Mouse (Mus musculus): ENCODE measurements around the gene Cyp4f15. TPM values are rescaled to one million over a fixed set of nuclear protein-coding genes. Genes with fewer than 3 reads are reported as not detected.
"Not testable (repeated sequence)": the region's sequence is repeated elsewhere in the genome, so short reads cannot be mapped to it uniquely, and the experiment has no call there.

Cyp4f15 gene
- polyA plus RNA-seq, 1 experiment: 0.58 TPM

GRCm38 (mm10) chr17:32690959-32691358 is 5.5 kb downstream of the Cyp4f15 start:
- Histone ChIP-seq H3K4me3 (ENCODE audit: low read depth, low read length) (no peak overlapping the region), H3K36me3 (ENCODE audit: control insufficient read depth, insufficient read depth, low read length, poor library complexity, severe bottlenecking) (no peaks in the 10 kb centered on the region), H3K9me3 (replicated peaks; ENCODE audit: control insufficient read depth, insufficient read depth, low read length, poor library complexity, severe bottlenecking) (no peaks in the 10 kb centered on the region; the same call in 1 of the 2 replicates), H3K27me3 (ENCODE audit: control insufficient read depth, insufficient read depth, low read length, poor library complexity, severe bottlenecking) (no peaks in the 10 kb centered on the region), H3K4me1 (ENCODE audit: control insufficient read depth, insufficient read depth, low read length) (no peaks in the 10 kb centered on the region), H3K9ac (ENCODE audit: low read depth, poor library complexity, severe bottlenecking) (no peak overlapping the region), H3K27ac (ENCODE audit: insufficient read depth, low read length) (no peak overlapping the region)
- TF ChIP-seq POLR2A (IDR thresholded peaks at IDR 0.05; ENCODE audit: insufficient read depth, low read length): no peak

DNA sequence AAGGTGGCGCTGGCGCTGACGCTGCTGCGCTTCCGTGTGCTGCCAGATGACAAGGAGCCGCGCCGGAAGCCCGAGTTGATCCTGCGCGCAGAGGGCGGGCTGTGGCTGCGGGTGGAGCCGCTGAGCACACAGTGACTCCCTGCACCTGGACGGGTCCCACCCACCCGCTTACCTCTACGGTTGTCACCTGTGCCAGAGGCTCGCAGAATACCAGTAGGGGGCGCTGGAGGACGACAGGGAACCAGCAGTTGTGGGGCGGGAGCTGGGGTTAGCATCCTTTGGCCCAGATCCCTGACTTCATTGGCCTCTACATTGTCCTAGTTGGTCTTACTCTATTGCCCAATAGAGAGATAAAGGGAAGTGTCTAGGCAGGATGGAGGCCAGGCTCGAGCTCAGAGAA is 17.4 kb downstream of the Cyp4f15 start:
- no peak overlapping the region for H3K27ac ChIP-seq (ENCODE audit: insufficient read depth, low read length)
- H3K9ac ChIP-seq (ENCODE audit: low read depth, poor library complexity, severe bottlenecking): no peak overlapping the region
- H3K36me3 ChIP-seq (ENCODE audit: control insufficient read depth, insufficient read depth, low read length, poor library complexity, severe bottlenecking): no peaks in the 10 kb centered on the region
- no peaks in the 10 kb centered on the region for H3K27me3 ChIP-seq (ENCODE audit: control insufficient read depth, insufficient read depth, low read length, poor library complexity, severe bottlenecking)
- no peak for TF ChIP-seq POLR2A (IDR thresholded peaks at IDR 0.05; ENCODE audit: insufficient read depth, low read length)
- TF ChIP-seq CTCF (IDR thresholded peaks at IDR 0.05; ENCODE audit: low read depth, low read length): peak; percentile 88
- TF ChIP-seq EP300 (IDR thresholded peaks at IDR 0.05; ENCODE audit: insufficient read depth, low read depth, low read length): 0 out of 2 replicates have a peak, but pooled peaks have one; percentile 46
- peaks cover 7% of the 10 kb centered on the region for H3K9me3 ChIP-seq (replicated peaks; ENCODE audit: control insufficient read depth, insufficient read depth, low read length, poor library complexity, severe bottlenecking)
- H3K4me1 ChIP-seq (ENCODE audit: control insufficient read depth, insufficient read depth, low read length): no peaks in the 10 kb centered on the region
- H3K4me3 ChIP-seq (ENCODE audit: low read depth, low read length): peak overlapping the region; percentile 56

DNA sequence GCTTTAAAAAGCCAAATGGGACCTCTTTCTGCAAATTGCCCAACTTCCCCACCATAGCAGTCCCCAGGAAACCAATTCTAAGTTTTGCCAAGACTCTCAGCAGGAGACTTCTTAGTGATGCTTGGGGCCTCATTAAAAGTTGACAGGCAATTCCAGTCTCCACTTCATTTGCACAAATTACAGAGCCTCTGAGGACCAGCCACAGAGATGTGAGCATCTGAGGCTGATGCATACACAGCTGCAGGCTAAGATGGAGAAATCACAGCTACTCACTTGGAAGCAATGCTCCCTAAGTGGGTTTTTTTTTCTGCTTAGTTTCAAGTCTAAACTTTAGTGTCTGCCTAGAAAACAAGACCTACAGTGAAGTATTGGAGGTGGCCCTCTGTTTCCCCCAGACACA is 25.1 kb downstream of the Cyp4f15 start:
- H3K4me1 ChIP-seq (ENCODE audit: control insufficient read depth, insufficient read depth, low read length); H3K9ac ChIP-seq (ENCODE audit: low read depth, poor library complexity, severe bottlenecking); H3K27ac ChIP-seq (ENCODE audit: insufficient read depth, low read length): not testable (repeated sequence)

DNA sequence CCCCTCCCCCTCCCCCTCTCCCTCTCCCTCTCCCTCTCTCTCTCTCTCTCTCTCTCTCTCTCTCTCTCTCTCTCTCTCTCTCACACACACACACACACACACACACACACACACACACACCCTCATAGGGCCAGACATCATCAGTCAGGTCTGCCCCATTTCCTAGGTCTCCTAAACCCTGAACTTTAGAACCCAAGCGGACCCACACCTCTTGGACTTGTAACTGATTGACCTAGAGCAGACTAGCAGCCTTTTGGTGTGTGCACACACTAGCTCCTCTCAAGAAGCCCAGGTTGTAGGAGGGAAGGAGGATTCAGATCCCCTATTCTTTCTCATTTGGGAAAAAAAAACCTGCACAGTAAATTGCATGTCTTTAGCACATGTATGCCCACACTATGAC is 36.7 kb downstream of the Cyp4f15 start:
- not testable (repeated sequence) for H3K36me3 ChIP-seq (ENCODE audit: control insufficient read depth, insufficient read depth, low read length, poor library complexity, severe bottlenecking); H3K9ac ChIP-seq (ENCODE audit: low read depth, poor library complexity, severe bottlenecking); H3K27me3 ChIP-seq (ENCODE audit: control insufficient read depth, insufficient read depth, low read length, poor library complexity, severe bottlenecking); H3K27ac ChIP-seq (ENCODE audit: insufficient read depth, low read length); H3K4me1 ChIP-seq (ENCODE audit: control insufficient read depth, insufficient read depth, low read length); H3K4me3 ChIP-seq (ENCODE audit: low read depth, low read length)
- H3K9me3 ChIP-seq (replicated peaks; ENCODE audit: control insufficient read depth, insufficient read depth, low read length, poor library complexity, severe bottlenecking): peaks cover 32% of the 10 kb centered on the region

More for the DNA sequence above, 25.1 kb downstream of the Cyp4f15 start:
- not testable (repeated sequence) for H3K4me3 ChIP-seq (ENCODE audit: low read depth, low read length); H3K27me3 ChIP-seq (ENCODE audit: control insufficient read depth, insufficient read depth, low read length, poor library complexity, severe bottlenecking); H3K36me3 ChIP-seq (ENCODE audit: control insufficient read depth, insufficient read depth, low read length, poor library complexity, severe bottlenecking)
- peaks cover 13% of the 10 kb centered on the region for H3K9me3 ChIP-seq (replicated peaks; ENCODE audit: control insufficient read depth, insufficient read depth, low read length, poor library complexity, severe bottlenecking)

GRCm38 (mm10) chr17:32722771-32723170 is 37.3 kb downstream of the Cyp4f15 start:
- H3K4me1 ChIP-seq (ENCODE audit: control insufficient read depth, insufficient read depth, low read length): no peaks in the 10 kb centered on the region
- no peak overlapping the region for H3K27ac ChIP-seq (ENCODE audit: insufficient read depth, low read length)
- no peaks in the 10 kb centered on the region for H3K36me3 ChIP-seq (ENCODE audit: control insufficient read depth, insufficient read depth, low read length, poor library complexity, severe bottlenecking)
- no peak overlapping the region for H3K4me3 ChIP-seq (ENCODE audit: low read depth, low read length)
- TF ChIP-seq EP300 (IDR thresholded peaks at IDR 0.05; ENCODE audit: insufficient read depth, low read depth, low read length) (no peak), CTCF (IDR thresholded peaks at IDR 0.05; ENCODE audit: low read depth, low read length) (no peak), POLR2A (IDR thresholded peaks at IDR 0.05; ENCODE audit: insufficient read depth, low read length) (no peak)
- H3K9me3 ChIP-seq (replicated peaks; ENCODE audit: control insufficient read depth, insufficient read depth, low read length, poor library complexity, severe bottlenecking): peaks cover 28% of the 10 kb centered on the region
- H3K27me3 ChIP-seq (ENCODE audit: control insufficient read depth, insufficient read depth, low read length, poor library complexity, severe bottlenecking): no peaks in the 10 kb centered on the region
- no peak overlapping the region for H3K9ac ChIP-seq (ENCODE audit: low read depth, poor library complexity, severe bottlenecking)

DNA sequence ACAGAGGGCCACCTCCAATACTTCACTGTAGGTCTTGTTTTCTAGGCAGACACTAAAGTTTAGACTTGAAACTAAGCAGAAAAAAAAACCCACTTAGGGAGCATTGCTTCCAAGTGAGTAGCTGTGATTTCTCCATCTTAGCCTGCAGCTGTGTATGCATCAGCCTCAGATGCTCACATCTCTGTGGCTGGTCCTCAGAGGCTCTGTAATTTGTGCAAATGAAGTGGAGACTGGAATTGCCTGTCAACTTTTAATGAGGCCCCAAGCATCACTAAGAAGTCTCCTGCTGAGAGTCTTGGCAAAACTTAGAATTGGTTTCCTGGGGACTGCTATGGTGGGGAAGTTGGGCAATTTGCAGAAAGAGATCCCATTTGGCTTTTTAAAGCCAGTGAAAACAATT is 40.9 kb downstream of the Cyp4f15 start:
- H3K9me3 ChIP-seq (replicated peaks; ENCODE audit: control insufficient read depth, insufficient read depth, low read length, poor library complexity, severe bottlenecking); H3K4me1 ChIP-seq (ENCODE audit: control insufficient read depth, insufficient read depth, low read length); H3K4me3 ChIP-seq (ENCODE audit: low read depth, low read length); H3K36me3 ChIP-seq (ENCODE audit: control insufficient read depth, insufficient read depth, low read length, poor library complexity, severe bottlenecking); H3K27me3 ChIP-seq (ENCODE audit: control insufficient read depth, insufficient read depth, low read length, poor library complexity, severe bottlenecking); H3K9ac ChIP-seq (ENCODE audit: low read depth, poor library complexity, severe bottlenecking): not testable (repeated sequence)
- 0 out of 2 replicates have a peak overlapping the region, but pooled peaks have one; percentile 24 for H3K27ac ChIP-seq (ENCODE audit: insufficient read depth, low read length)

- TF ChIP-seq EP300 (IDR thresholded peaks at IDR 0.05; ENCODE audit: insufficient read depth, low read depth, low read length) (no peak), CTCF (IDR thresholded peaks at IDR 0.05; ENCODE audit: low read depth, low read length) (no peak), POLR2A (IDR thresholded peaks at IDR 0.05; ENCODE audit: insufficient read depth, low read length) (no peak)
- Histone ChIP-seq H3K9ac (ENCODE audit: low read depth, poor library complexity, severe bottlenecking) (no peak overlapping the region), H3K27me3 (ENCODE audit: control insufficient read depth, insufficient read depth, low read length, poor library complexity, severe bottlenecking) (no peaks in the 10 kb centered on the region), H3K4me3 (ENCODE audit: low read depth, low read length) (no peak overlapping the region), H3K27ac (ENCODE audit: insufficient read depth, low read length) (no peak overlapping the region), H3K9me3 (replicated peaks; ENCODE audit: control insufficient read depth, insufficient read depth, low read length, poor library complexity, severe bottlenecking) (peaks cover 12% of the 10 kb centered on the region), H3K36me3 (ENCODE audit: control insufficient read depth, insufficient read depth, low read length, poor library complexity, severe bottlenecking) (no peaks in the 10 kb centered on the region), H3K4me1 (ENCODE audit: control insufficient read depth, insufficient read depth, low read length) (no peaks in the 10 kb centered on the region)
These were observed 43.6 kb downstream of the Cyp4f15 start for GRCm38 (mm10) chr17:32729029-32729428.

Measured in ES-Bruce4 (cell line).